Mouse (Mus musculus) induced T-regulatory cell, adult 2 months (primary cell): ENCODE measurements around the gene Slc6a1.

Experiments used
- DNase-seq: peaks from one replicate; pipeline ENCODE4 v3.0.0-alpha.2; 2012; ENCODE audit warnings: low read depth

Slc6a1 gene

GRCm38 (mm10) chr6:114282469-114283277, at the start of gene Slc6a1:
Slc6a1 (plus strand) TSS chr6:114282635.
- DNase-seq, result peak; percentile 28

- no peak for DNase-seq
Observed at GRCm38 (mm10) chr6:114238892-114239644, 43.4 kb upstream of the Slc6a1 start.

DNA sequence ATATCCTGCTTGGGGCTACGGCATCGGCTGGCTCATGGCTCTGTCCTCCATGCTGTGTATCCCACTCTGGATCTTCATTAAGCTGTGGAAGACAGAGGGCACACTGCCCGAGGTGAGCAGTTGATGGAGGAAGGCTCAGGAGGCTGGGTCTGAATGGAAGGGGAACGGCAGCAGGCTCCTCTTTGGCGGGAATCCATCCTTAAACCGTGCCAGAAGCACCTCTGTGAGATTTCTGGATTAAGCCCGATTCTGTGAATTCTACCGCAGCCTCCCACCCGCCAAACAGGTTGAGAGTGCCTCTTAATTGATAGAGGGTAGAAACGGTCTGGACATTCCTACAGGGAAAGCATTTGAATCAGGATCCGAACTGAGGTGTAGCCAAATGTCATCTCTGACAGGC, 36.8 kb upstream of the Slc6a1 start:
- DNase-seq, result no peak

DNA sequence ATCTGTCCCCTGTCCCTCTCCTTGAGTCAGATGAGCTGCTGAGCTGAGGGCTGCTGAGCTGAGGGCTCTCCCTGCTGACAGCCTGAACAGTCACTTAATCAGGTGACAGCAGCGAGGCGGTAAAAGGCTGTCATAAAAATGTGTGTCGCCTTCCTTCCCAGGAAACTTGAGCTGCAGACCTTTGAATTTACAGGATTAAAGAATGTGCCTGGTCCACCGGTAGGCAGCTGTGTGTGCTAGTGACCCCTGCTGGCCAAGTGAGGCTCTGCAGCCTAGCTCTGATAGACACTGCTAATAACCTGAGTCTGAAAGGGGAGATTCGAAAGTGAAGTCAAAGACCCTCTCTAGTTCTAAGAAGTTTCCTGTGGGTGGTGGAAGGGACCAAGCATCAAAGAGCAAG, 32.1 kb upstream of the Slc6a1 start:
- DNase-seq, result peak; percentile 60

DNA sequence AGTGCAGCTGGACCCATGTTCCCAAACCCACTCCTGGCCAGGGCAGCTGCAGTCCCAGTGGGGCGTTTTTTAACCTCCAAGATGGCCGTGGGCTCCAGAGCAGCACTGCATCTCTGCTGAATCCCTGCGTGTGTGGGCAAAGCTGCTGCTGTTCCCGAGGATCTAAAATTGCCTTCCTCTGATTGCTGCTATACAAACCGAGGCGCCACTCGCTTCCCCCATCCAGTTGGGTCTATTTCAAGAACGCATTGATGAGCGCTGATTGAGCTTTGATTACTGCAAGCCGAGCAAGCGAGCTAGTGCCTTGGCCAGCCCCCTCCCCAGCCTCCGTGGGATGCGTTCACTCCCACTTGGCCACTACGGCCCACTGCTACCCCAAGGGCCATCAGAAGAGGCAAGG, 27.5 kb upstream of the Slc6a1 start:
- DNase-seq, result no peak

DNA sequence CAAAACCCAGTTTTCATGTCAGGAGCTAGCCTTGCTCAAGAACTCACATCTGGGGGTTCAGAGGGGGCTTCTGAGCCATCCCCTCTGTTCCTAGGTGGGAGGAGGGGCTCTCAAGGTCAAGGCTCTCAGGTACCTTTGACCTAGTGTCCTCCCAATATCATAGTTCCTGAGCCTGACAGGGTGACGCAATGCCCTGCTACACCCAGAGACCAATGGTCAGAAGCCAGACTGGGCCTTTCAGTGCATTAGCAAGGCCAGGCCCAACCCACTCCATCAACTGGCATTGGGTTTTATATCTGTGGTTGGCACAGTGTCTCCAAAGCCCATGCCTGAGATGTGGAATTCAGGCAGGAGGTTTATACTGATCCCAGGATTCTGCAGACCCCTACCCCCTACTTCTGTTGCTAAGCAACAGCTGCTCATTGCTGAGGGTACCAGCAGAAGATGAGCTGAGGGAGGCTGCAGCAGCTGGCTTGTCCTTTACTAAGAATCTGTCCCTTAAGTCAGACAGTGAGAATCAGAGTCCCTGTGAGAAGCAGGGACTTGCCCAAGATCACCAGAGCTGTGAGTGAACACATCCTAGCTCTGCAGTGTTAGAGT, 24.6 kb upstream of the Slc6a1 start:
- DNase-seq, result no peak

DNA sequence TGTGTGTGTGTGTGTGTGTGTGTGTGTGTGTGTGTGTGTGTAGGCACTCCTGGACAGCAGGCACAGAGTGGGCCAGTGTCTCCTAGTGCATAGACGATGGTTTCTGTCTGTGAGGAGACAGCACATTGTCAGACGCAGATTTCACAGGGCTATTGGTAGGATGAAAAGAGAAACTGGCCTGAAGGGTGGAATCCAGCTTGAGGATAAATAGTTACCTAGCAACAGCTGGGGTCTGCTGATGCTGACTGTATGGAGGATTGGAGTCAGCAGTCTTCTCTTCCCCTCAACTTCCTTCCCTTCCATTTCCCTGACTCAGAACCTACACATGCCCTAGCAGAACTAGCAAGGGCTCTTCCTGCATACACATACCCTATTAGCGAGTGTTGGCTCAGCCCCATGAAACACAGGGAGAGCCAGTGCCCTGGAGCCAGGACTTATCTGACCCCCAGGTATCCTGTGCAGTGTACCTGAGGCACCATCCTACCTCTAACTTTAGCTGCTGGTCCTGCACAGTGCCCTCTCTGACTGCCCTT, 23.7 kb upstream of the Slc6a1 start:
- no peak for DNase-seq

GRCm38 (mm10) chr6:114261609-114262008, 20.8 kb upstream of the Slc6a1 start:
- no peak for DNase-seq

DNA sequence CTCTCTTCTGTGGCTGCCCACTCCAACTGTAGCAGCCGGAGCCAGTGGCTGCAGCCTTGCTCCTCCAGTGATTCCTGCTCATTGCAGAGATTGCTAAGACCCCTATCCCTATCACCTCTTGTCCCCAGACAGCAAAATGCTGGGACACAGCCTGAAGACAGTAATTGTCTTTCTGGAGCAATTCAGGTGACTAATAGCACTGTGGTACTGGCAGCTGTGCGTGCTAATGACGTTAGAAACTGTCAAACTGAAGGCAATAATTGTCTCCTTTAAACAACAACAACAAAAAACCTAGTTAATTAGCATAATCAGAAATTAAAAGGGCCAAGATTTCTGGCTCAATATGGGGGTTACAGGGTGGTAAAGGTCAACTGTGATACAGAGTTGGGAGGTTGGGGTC, 18.4 kb upstream of the Slc6a1 start:
- no peak for DNase-seq

- no peak for DNase-seq
Observed at GRCm38 (mm10) chr6:114264426-114264825, 18.0 kb upstream of the Slc6a1 start.

- DNase-seq, result no peak
Observed at GRCm38 (mm10) chr6:114266273-114266672, 16.2 kb upstream of the Slc6a1 start.

DNA sequence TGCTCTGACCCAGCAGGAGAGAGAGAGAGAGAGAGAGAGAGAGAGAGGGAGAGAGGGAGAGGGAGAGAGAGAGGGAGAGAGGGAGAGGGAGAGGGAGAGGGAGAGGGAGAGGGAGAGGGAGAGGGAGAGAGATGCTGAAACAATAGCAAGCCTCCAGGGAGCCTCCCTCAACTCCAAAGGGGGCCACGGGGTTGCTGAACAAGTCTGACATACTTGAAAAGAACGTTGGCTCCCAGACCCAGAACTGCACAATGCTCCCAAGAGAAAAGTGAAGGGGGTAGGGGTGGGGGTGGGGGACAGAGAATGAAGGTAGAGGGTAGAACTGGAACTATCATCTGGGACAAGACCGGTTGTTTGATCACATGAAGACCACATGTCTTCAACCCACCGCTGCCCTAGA, 14.5 kb upstream of the Slc6a1 start:
- no peak for DNase-seq

GRCm38 (mm10) chr6:114269589-114269988, 12.8 kb upstream of the Slc6a1 start:
- no peak for DNase-seq

- no peak for DNase-seq
Observed at GRCm38 (mm10) chr6:114270799-114271198, 11.6 kb upstream of the Slc6a1 start.

DNA sequence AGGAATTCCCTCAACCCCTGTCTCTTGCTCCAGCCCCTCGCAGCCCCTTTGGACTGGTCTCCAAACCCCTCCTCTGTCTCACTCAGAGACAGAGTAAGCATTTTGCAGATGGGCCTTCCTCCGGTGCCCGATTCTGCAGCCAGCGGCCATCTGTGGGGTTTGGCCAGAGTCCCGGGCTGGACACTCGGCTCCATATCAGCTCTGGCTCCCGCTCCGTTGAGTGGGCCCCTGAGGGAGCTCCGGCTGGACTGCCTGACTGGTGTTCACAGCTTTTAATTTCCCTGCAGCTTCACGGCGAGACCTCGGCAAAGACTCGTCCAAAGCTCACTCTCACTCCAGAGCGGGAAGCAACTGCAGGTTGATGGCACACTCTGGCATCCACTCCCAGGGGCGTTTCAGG, 10.2 kb upstream of the Slc6a1 start:
- no peak for DNase-seq

GRCm38 (mm10) chr6:114273997-114274728, 8.3 kb upstream of the Slc6a1 start:
- no peak for DNase-seq

DNA sequence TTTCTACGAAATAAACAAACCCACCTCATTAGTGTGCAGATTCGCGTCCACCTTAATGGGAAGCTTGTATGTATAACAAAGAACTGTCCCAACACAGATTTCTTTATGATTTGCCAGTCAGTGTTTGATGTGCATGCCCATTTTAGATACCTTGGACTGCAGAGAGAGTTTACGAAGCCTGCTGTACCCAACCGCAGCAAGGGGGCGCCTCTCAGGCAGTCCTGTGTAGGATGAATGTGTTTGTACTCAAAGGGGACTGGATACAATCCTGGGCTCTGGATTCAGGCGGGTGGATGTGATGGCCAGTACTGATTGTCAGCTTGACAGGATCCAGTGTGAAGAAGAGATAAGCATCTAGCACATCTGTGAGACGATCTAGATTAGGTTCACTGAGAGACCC, 6.6 kb upstream of the Slc6a1 start:
- no peak for DNase-seq

GRCm38 (mm10) chr6:114283278-114283770, 889 bp downstream of the Slc6a1 start:
- no peak for DNase-seq

DNA sequence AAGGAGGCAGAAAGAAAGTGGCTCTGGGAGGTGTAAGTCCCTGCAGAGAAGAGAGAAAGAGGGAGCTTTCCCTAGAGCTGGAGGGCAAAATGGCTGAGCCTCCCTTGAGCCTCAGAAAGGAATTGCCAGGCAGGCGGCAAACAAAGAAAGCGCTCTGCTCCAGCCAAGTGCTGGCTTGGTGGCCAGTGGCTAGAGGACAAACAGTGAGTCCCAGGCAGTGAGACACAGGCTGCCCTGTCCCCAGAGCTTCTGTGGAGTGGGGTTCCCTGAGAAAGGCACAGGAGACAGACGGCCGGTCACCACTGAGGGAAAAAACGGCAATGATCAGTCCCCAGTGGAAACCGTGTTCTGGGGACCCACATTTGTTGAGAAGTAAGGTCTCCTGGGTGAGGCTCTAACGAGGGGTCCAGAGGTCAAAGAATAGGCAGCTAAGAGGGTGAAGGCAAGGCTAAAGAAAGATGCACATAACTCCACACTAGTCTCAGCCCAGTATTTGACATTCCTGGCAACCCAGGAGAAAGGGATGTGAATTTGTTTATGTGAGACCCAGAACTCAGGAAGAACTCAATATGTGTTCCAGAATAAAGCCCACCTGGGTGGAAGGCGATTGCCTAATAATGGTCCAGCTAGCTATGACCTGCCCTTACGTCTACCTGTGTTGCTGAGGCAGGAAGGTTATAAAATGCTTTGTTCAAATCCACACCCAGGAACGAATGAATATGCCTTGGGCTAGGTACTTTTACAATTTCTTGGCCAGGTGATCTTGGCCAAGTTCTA, 1.7 kb downstream of the Slc6a1 start:
- DNase-seq, result no peak

- DNase-seq, result no peak
Observed at GRCm38 (mm10) chr6:114285424-114285823, 3.0 kb downstream of the Slc6a1 start.

DNA sequence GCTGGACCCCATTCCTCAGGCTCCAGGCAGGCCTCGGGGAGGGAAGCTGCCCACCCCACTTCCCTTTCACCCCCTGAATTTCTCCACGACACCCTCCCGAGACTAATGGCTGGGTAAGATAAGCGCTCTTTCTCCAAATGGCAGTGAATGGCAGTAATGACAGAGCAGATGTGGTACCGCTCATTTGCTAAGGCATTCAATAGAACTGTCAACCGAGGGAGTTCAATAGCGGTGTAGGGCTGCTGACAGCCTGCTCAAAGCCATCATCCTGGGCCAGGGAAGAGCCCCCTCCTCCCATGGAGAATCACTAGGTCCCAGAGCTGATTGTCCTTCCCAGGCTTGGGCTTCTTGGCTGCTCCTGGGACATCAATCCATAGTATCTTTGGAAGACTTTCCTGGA, 6.7 kb downstream of the Slc6a1 start:
- DNase-seq, result no peak
